Mouse (Mus musculus): Measurements from ENCODE around the gene Flnc.
A peak's percentile ranks its signal among the peaks of the same experiment; 100 is the strongest.

Gene Flnc

GRCm38 (mm10) chr6:29485951-29486350 lies 52.9 kb downstream of the Flnc start:
- no peak for DNase-seq

DNA sequence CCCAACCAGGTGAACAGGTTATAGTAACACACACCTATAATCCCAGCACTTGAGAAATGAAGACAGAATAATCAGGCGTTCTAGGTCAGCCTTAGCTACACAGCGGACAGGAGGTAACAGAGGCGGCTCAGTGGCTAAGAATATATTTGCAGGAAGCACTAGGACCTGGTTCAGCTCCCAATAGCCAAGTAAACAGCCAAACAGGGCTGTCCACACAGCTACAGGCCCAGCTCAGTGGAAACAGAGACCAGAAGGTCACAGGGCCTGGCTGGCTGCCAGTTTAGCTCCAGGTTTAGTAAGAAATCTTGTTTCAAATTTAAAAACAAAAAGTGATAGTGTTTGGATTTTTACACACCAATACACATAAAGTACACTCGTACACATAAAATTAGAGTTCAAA lies 61.0 kb downstream of the Flnc start:
- DNase-seq, result peak; percentile 24

GRCm38 (mm10) chr6:29496270-29496669 lies 63.2 kb downstream of the Flnc start:
- DNase-seq, result no peak

GRCm38 (mm10) chr6:29497791-29498190 lies 64.7 kb downstream of the Flnc start:
- no peak for DNase-seq

- no peak for DNase-seq
Measured at GRCm38 (mm10) chr6:29500177-29500576, 67.1 kb downstream of the Flnc start.

- DNase-seq, result no peak
Measured at GRCm38 (mm10) chr6:29500810-29501209, 67.8 kb downstream of the Flnc start.

DNA sequence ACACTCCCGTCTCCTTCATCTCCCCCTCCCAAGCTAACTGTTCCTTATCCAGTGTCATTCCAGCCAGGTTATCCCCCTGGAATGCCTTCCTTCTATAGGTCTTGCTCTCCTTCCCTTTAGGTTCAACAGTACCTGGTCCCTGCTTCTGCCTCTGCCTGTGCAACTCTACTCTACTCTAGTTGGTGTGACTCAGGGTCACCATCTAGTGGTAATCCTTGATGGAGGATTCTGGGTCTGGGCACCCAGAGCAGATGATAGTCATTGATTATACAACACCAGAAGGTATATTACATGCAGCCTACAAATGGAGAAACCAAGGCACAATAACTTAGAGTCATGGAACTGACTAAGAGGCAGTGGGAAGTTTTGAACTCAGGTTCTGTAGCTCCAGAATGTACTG lies 68.5 kb downstream of the Flnc start:
- DNase-seq, result no peak

GRCm38 (mm10) chr6:29505493-29505892 lies 72.4 kb downstream of the Flnc start:
- DNase-seq, result no peak

DNA sequence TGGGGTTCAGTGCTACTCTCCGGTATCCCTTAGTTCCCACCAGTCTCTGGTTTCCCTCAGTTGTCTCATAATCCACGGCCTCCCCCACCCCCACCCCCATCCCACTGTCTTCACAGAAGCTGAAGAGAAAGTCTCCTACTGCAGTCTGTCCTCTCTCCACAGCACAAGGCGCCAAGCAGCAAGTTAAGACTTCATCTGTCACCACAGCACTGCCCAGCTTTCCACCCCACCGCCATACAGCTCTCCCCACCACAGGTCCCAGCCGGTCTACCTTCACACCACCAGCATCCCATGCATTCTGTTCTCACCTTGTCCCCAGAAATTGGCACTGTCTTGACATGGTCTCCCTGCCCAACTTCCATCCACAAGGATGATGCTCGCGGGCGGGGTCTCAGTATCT lies 73.8 kb downstream of the Flnc start:
- no peak for DNase-seq

DNA sequence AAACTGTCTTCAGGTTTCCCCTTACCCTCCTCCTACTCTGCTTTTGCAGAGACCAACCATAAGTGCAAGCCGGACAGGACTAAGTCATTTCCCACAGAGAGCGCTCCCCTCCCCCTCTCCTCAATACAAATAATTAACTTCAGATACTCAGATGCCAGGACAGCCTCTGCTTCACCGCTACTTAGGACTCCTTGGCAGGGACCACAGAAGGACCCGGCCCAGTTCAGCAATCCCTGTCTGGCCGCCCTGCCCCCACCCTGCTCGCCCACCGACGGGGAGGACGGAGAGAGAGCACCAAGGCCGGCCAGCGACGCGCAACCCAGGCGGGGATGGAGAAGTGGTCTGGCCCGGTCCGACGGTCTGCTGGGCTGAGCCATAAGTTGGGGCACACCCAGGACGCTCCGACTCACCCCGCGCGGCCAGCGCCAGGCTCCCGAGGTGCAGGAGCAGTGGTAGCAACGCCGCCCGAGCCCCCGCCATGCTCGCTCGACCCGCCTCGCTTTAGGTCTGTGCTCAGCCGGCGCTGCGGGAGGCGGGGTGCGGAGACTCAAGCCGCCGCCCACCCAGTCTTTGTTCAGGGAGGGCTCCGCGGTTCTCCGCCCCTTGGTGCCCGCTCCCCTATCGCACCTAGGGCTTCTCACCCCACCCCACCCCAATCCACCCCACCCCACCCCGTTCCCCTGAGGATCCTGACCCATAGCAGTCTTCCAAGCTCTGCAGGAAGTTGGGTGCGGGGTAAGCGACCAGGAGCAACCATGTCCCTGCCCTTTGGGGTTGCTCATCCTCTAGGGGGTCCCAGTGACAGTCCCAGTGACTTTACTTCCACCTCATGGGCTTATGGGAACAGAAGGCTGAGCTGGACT lies 74.6 kb downstream of the Flnc start, which contains the start of gene Kcp:
Gene Kcp, minus strand, starts transcription at position 506 of the 863 bp plus-strand sequence.
- DNase-seq, result no peak

DNA sequence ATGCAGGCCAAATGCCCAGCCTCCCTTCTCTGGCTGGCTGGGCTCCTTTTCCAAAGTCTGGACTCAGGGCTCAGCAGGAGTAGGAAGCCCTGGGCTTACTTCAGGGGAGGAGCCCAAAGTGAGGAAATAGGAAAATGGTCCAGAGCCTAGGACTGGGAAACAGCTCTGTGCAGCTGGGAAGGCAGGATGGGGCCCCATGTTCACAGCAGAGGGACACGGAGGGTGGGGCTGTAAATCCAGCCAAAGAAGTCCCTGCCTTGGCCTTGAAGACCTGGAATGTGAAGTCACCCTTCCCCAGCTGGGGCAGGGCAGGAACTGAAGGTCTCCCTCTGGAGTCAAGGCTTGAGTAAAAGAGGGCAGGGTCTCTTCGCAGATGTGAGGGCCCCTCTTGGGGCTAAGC lies 76.0 kb downstream of the Flnc start:
- DNase-seq, result no peak
